Mouse (Mus musculus): ENCODE measurements around the gene Tlr12. TPM values are rescaled to one million over a fixed set of nuclear protein-coding genes. Genes with fewer than 3 reads are reported as not detected.

The Tlr12 gene
- polyA plus RNA-seq, 1 experiment from 2014 or later, result 1.5 TPM

DNA sequence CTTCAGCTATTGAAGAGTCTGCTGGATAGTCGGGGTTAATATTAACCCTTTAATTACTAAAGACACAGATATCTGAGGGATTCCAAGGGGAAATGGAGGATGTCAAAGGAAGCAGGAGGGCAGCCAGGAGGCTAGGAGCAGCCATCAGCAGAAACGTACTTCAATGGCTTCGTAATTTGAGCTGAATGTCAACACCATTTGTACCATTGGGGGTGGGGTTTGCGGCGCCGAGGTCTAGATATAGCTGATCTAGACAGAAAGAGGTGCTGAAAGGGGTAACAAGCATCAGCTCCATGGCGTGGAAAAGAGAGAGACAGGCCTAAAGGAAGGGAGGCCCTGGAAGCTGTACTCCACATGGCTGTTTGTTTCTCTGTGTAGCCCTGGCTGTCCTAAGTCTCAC lies 28.3 kb upstream of the Tlr12 start:
- Histone ChIP-seq H3K27me3 (no peaks in the 10 kb centered on the region), H3K4me1 (peaks cover 5% of the 10 kb centered on the region), H3K4me2 (replicated peaks) (no peak overlapping the region), H3K9ac (no peak overlapping the region), H3K4me3 (no peak overlapping the region), H3K36me3 (no peaks in the 10 kb centered on the region), H3K9me3 (replicated peaks) (no peaks in the 10 kb centered on the region), H3K27ac (no peak overlapping the region)
- no peak for ATAC-seq (ENCODE audit: low FRiP score)
- WGBS, result 38% methylated on average over 7 of the region's 7 CpGs

DNA sequence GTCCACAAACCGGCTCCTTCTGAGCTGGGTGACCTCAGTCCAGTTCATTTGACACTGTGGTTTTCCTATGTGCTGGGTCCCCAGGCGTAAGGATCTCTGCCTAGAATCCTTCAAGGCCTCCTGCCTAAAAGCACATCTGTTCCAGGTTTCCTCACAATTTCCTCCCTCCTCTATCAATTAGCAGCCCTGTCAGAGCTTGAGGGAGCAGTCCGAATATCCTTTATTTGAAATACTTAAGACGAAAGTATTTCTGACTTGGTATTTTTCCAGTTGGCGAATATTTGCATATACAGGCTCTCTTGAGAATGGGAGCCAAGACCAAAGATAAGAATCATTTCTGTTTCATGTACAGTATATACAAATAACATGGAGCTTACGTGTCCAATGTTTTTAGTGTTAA lies 27.5 kb upstream of the Tlr12 start:
- WGBS, result 71% methylated on average over 6 of the region's 6 CpGs
- no peak overlapping the region for H3K9ac ChIP-seq
- H3K36me3 ChIP-seq, result no peaks in the 10 kb centered on the region
- H3K27me3 ChIP-seq, result no peaks in the 10 kb centered on the region
- no peak overlapping the region for H3K4me2 ChIP-seq (replicated peaks)
- H3K4me1 ChIP-seq, result peaks cover 5% of the 10 kb centered on the region
- ATAC-seq (ENCODE audit: low FRiP score), result no peak
- H3K27ac ChIP-seq, result no peak overlapping the region
- H3K4me3 ChIP-seq, result no peak overlapping the region
- H3K9me3 ChIP-seq (replicated peaks), result no peaks in the 10 kb centered on the region

DNA sequence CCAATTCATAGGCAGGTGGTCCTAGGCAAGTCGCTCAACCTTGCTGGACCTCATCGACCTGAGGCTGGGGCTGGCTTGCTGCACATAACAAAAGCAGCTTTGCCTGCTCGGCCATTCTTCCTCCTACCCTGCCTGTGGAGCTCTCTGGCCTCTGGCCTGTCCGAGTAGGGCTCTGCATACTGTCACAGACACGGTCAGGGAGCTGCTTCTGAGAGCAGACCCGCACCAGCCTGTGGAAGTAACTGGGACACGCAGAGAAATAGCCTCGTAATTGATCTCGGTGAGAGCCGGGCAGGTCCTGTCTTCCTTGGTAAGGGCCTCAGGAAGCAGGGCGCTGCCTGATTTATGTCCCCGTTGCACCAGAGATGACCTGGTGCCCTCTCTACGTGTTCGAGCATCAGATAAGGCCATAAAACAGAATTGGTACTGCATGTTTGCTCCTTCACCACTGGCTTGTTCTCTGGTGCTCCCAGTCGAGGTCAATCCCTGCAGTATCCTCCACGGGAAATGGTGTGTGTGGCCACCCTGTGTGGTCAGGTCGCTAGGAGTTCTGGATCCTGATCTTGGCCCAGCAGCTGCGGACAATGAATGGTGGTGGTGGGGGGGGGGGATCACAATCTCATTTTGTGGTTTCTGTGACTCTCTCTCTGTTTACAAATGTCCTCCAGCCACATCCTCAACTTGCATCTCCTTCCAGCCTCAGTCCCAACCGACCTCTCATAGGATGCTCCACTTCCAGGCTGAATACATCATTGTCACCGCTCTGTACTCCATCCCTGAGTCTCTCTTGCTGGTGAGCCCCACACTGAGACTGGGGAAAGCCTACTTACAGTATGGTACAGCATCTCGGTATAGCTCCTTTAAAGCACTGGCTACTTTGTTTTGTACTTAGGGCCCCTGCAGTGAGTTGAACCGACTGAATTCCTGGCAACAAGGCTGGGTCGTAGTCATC lies 23.6 kb upstream of the Tlr12 start:
- H3K4me3 ChIP-seq, result no peak overlapping the region
- no peaks in the 10 kb centered on the region for H3K27me3 ChIP-seq
- H3K36me3 ChIP-seq, result no peaks in the 10 kb centered on the region
- no peak overlapping the region for H3K4me2 ChIP-seq (replicated peaks)
- H3K9ac ChIP-seq, result no peak overlapping the region
- H3K4me1 ChIP-seq, result peaks cover 10% of the 10 kb centered on the region
- WGBS, result 56% methylated on average over 23 of the region's 23 CpGs
- H3K9me3 ChIP-seq (replicated peaks), result no peaks in the 10 kb centered on the region
- no peak overlapping the region for H3K27ac ChIP-seq
- no peak for ATAC-seq (ENCODE audit: low FRiP score)

- H3K4me3 ChIP-seq, result no peak overlapping the region
- no peak overlapping the region for H3K4me2 ChIP-seq (replicated peaks)
- peaks cover 21% of the 10 kb centered on the region for H3K4me1 ChIP-seq
- ATAC-seq (ENCODE audit: low FRiP score), result no peak
- H3K9me3 ChIP-seq (replicated peaks), result no peaks in the 10 kb centered on the region
- no peak overlapping the region for H3K9ac ChIP-seq
- H3K36me3 ChIP-seq, result no peaks in the 10 kb centered on the region
- no peak overlapping the region for H3K27ac ChIP-seq
- WGBS, result 80% methylated on average over 18 of the region's 18 CpGs
- no peaks in the 10 kb centered on the region for H3K27me3 ChIP-seq
Observed at GRCm38 (mm10) chr4:128638265-128638923, 20.0 kb upstream of the Tlr12 start.

DNA sequence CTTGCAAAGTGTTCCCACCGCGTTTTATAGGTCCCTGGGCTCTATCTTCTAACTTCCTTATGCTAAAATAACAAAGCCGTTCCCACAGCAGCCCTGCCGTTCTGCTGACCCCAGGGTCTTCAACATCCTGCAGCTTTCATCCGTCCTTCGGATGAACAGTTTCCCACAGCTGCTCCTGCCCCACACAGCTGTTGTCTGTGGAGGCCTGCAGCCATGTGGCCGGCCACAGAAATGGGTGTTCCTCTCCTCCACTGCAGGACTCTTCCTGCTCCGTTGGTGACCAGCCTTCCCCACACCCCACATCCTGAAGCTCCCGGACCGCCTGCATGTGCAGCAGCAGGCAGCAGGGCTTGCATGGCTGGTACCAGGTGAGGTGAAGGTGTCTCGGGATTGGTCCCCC lies 18.8 kb upstream of the Tlr12 start:
- Histone ChIP-seq H3K4me3 (no peak overlapping the region), H3K4me1 (peaks cover 21% of the 10 kb centered on the region), H3K27me3 (no peaks in the 10 kb centered on the region), H3K27ac (no peak overlapping the region), H3K36me3 (no peaks in the 10 kb centered on the region), H3K4me2 (replicated peaks) (no peak overlapping the region), H3K9me3 (replicated peaks) (no peaks in the 10 kb centered on the region), H3K9ac (no peak overlapping the region)
- 44% methylated on average over 11 of the region's 11 CpGs for WGBS
- no peak for ATAC-seq (ENCODE audit: low FRiP score)

DNA sequence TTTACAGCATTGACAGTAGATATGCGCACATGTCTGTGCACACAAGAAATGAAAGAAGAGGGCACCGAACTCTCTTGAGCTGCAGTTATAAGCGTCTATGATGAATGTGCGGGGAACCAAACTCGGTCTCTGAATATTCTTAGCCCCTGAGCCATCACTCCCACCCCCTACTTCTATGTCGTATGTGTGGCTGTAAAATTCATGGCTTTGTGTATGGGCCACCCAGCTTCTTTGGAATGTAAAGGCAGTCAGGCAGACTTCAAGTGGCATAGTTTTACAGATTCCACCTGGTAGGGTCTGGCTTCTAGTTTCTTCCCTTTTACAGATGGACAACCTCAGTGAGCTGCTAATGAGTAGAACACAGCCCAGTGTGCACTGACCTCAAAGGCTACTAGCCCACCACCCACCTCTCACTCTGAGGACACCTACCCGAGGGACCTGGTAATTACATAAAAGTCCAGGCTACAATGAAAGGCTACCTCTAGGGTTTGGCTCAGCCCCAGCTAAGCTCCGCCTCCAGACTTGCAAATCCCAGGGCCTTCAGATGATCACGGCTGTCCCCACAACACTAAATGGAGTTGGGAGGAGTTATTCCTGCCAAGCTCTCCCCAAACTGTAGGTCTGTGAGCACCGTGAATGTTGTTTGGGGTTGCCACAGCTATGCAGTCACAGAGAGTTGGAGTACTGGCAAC lies 17.6 kb upstream of the Tlr12 start:
- WGBS, result 58% methylated on average over 10 of the region's 10 CpGs
- Histone ChIP-seq H3K27ac (no peak overlapping the region), H3K36me3 (no peaks in the 10 kb centered on the region), H3K9ac (no peak overlapping the region), H3K4me1 (peaks cover 21% of the 10 kb centered on the region), H3K4me2 (replicated peaks) (no peak overlapping the region), H3K27me3 (no peaks in the 10 kb centered on the region), H3K9me3 (replicated peaks) (no peaks in the 10 kb centered on the region), H3K4me3 (no peak overlapping the region)
- ATAC-seq (ENCODE audit: low FRiP score), result no peak

GRCm38 (mm10) chr4:128635451-128635850 lies 17.0 kb upstream of the Tlr12 start:
- ATAC-seq (ENCODE audit: low FRiP score), result no peak
- Histone ChIP-seq H3K4me3 (no peak overlapping the region), H3K4me2 (replicated peaks) (no peak overlapping the region), H3K9me3 (replicated peaks) (no peaks in the 10 kb centered on the region), H3K4me1 (peaks cover 21% of the 10 kb centered on the region), H3K27me3 (no peaks in the 10 kb centered on the region), H3K36me3 (no peaks in the 10 kb centered on the region), H3K27ac (no peak overlapping the region), H3K9ac (no peak overlapping the region)
- 81% methylated on average over 7 of the region's 7 CpGs for WGBS

DNA sequence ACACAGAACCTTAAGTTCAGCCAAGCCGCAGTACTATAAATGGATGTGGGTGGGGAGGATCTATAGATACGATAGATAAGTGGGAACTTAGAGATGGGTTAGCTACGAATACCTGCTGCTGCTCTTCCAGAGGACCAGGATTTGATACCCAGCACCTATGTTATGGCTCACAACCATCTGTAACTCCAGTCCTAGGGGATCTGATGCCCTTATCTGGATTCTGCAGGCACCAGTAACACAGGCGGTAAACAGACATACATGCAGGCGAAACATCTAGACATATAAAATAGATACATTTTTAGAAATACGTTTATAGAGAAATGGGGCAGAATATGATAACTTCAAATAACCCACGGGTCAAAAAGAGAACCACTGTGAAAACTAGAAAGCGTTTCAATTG lies 2.7 kb upstream of the Tlr12 start:
- H3K4me1 ChIP-seq, result peaks cover 4% of the 10 kb centered on the region; the same call in 1 of the 2 replicates
- no peak for ATAC-seq (ENCODE audit: low FRiP score)
- no peaks in the 10 kb centered on the region for H3K36me3 ChIP-seq
- no peaks in the 10 kb centered on the region for H3K9me3 ChIP-seq (replicated peaks)
- 0 out of 2 replicates have a peak, but pooled peaks cover 2% of the 10 kb centered on the region for H3K27me3 ChIP-seq
- no peak overlapping the region for H3K4me2 ChIP-seq (replicated peaks)
- 91% methylated on average over 8 of the region's 8 CpGs for WGBS
- no peak overlapping the region for H3K4me3 ChIP-seq
- no peak overlapping the region for H3K27ac ChIP-seq
- no peak overlapping the region for H3K9ac ChIP-seq

GRCm38 (mm10) chr4:128620572-128620971 lies 2.2 kb upstream of the Tlr12 start:
- no peak overlapping the region for H3K9ac ChIP-seq
- no peaks in the 10 kb centered on the region for H3K36me3 ChIP-seq
- H3K4me3 ChIP-seq, result no peak overlapping the region
- peaks cover 4% of the 10 kb centered on the region; the same call in 1 of the 2 replicates for H3K4me1 ChIP-seq
- 83% methylated on average over 6 of the region's 6 CpGs for WGBS
- no peak overlapping the region for H3K27ac ChIP-seq
- no peak for ATAC-seq (ENCODE audit: low FRiP score)
- H3K9me3 ChIP-seq (replicated peaks), result no peaks in the 10 kb centered on the region
- H3K4me2 ChIP-seq (replicated peaks), result no peak overlapping the region
- H3K27me3 ChIP-seq, result 0 out of 2 replicates have a peak, but pooled peaks cover 2% of the 10 kb centered on the region

DNA sequence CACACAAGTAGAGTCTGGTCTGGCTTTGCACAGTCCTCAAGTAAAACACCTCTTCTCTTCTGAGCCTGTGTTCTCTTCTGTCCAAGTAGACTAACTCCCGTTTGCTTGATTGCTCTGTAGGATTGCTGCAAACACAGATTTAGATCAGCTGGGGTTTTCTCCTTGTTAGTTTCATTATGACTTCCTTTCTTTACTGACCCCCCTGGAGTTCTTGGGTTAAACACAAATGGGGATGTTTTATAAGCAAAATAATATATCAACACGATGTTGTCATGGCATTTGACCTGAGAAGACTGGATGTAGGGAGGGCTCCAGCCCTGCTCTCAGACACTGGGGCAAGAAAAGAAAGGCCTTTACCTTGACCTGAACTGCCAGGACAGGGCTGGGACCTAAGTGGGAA lies 544 bp upstream of the Tlr12 start:
- Histone ChIP-seq H3K4me2 (replicated peaks) (no peak overlapping the region), H3K4me3 (no peak overlapping the region), H3K4me1 (peaks cover 4% of the 10 kb centered on the region; the same call in 1 of the 2 replicates), H3K36me3 (no peaks in the 10 kb centered on the region), H3K27ac (no peak overlapping the region), H3K27me3 (0 out of 2 replicates have a peak, but pooled peaks cover 2% of the 10 kb centered on the region), H3K9ac (no peak overlapping the region), H3K9me3 (replicated peaks) (no peaks in the 10 kb centered on the region)
- WGBS, result 57% methylated on average over 2 of the region's 2 CpGs
- ATAC-seq (ENCODE audit: low FRiP score), result no peak

GRCm38 (mm10) chr4:128617363-128618120 lies 877 bp downstream of the Tlr12 start:
- no peak for ATAC-seq (ENCODE audit: low FRiP score)
- Histone ChIP-seq H3K27me3 (0 out of 2 replicates have a peak, but pooled peaks cover 2% of the 10 kb centered on the region), H3K9ac (no peak overlapping the region)

More at GRCm38 (mm10) chr4:128617363-128618120, 877 bp downstream of the Tlr12 start:
- Histone ChIP-seq H3K4me2 (replicated peaks) (no peak overlapping the region), H3K4me3 (no peak overlapping the region), H3K9me3 (replicated peaks) (no peaks in the 10 kb centered on the region), H3K36me3 (no peaks in the 10 kb centered on the region), H3K27ac (no peak overlapping the region), H3K4me1 (peaks cover 4% of the 10 kb centered on the region; the same call in 1 of the 2 replicates)
- WGBS, result 73% methylated on average over 17 of the region's 17 CpGs
